Mouse (Mus musculus) liver, embryonic 14.5 days (tissue): ENCODE data around the gene Olfr520.

Source experiments
- CTCF ChIP-seq: IDR thresholded peaks from 2 replicates; pipeline ENCODE4 v1.5.1; 2016; ENCODE audit warnings: antibody characterized with exemption, low read depth, control low read depth
- EP300 ChIP-seq: IDR thresholded peaks from 2 replicates; pipeline ENCODE4 v1.6.1; 2016; ENCODE audit warnings: antibody characterized with exemption, low read depth

DNA sequence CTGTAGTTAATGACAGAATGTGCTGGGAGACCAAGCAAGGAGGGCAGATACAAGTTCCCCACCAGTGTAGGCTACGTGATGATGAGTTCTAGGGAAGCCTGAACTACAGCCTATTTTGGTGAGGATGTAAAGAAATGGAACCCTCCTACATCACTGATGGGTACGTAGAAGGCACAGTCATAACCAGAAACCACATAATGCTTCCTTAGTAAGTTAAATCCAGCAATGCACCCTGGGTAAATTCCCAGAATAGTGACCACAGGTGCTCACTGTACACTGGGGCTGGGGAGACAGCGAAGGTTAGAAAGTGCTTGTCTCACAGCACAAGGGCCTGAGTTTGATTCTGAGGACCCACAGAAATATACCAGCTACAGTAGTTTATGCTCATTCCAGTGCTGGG, 55.5 kb downstream of the Olfr520 start:
- TF ChIP-seq CTCF, result no peak
- TF ChIP-seq EP300, result no peak
